Mouse (Mus musculus) neural tube, embryonic 12.5 days (tissue): ENCODE data around the gene Gm14569. TPM values are rescaled to one million over a fixed set of nuclear protein-coding genes. Genes with fewer than 3 reads are reported as not detected.

Experiments used
- ATAC-seq: fragments of 200-750 bp; cut with Nextera tagmentation; 2 replicates; pipeline ENCODE4 v1.8.0; 2017; ENCODE audit warnings: low read depth, mild to moderate bottlenecking, moderate TSS enrichment, moderate library complexity; ENCODE audit not compliant: low FRiP score
- H3K27ac ChIP-seq: fragments of 300-500 bp; sonication (generic); 2 replicates; pipeline ENCODE4 v1.5.1; 2016
- H3K27me3 ChIP-seq: fragments of 300-500 bp; sonication (generic); replicated peaks from 2 replicates; pipeline ENCODE4 v1.6.1; 2016; ENCODE audit warnings: mild to moderate bottlenecking
- H3K36me3 ChIP-seq: fragments of 300-500 bp; sonication (generic); 2 replicates; pipeline ENCODE4 v1.6.1; 2016; ENCODE audit warnings: mild to moderate bottlenecking
- H3K4me1 ChIP-seq: fragments of 300-500 bp; sonication (generic); 2 replicates; pipeline ENCODE4 v1.6.1; 2016
- H3K4me2 ChIP-seq: fragments of 300-500 bp; sonication (generic); replicated peaks from 2 replicates; pipeline ENCODE4 v1.6.1; 2016; ENCODE audit warnings: mild to moderate bottlenecking
- H3K4me3 ChIP-seq: fragments of 300-500 bp; sonication (generic); 2 replicates; pipeline ENCODE4 v1.5.1; 2016
- H3K9ac ChIP-seq: fragments of 300-500 bp; sonication (generic); 2 replicates; pipeline ENCODE4 v1.6.1; 2016; ENCODE audit warnings: mild to moderate bottlenecking
- H3K9me3 ChIP-seq: fragments of 300-500 bp; sonication (generic); 2 replicates; pipeline ENCODE4 v1.6.1; 2016; ENCODE audit warnings: mild to moderate bottlenecking
- WGBS: fragments of 180-500 bp; shearing (Covaris S2); methylation state at CpG from one replicate; pipeline ENCODE4 v1.1.7; 2016; 5-methylcytosine and 5-hydroxymethylcytosine counted together
- polyA plus RNA-seq: library from polyadenylated mRNA; unstranded; fragments of >200 nt; fragmentation: Nextera tagmentation; extraction: Ambion mirVana; gene quantifications from 2 replicates; pipeline ENCODE4 v1.2.1, GENCODE M21; 2016

Gene Gm14569
- not detected in 2 replicates for polyA plus RNA-seq

DNA sequence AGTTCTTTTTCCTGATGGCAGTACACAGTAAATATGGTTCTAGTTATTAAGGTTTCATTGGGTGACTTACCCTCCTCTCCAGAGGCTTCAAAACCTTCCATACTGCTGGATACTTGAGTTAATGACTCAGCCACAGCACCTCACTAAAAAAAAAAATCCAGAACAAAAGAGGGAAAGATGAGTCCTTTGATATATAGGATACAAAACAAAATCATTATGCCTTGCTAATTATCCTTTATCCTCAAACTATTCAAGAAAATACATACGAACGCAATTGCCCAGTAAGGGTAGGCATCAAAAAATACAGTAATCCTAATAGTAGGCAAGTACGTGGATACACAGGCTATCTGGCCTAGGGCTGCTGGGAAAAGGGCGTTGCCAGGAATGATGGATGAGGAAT lies at the start of gene Gm14569:
Gene Gm14569, minus strand, starts transcription at position 101 of the 400 bp plus-strand sequence.
- Histone ChIP-seq H3K27ac (no peak within 1 kb of the TSS), H3K4me2 (no peak within 1 kb of the TSS), H3K9ac (no peak within 1 kb of the TSS), H3K9me3 (no peaks in the 10 kb centered on the region), H3K36me3 (no peaks in the 10 kb centered on the region), H3K4me1 (no peaks in the 10 kb centered on the region), H3K27me3 (no peaks in the 10 kb centered on the region), H3K4me3 (no peak within 1 kb of the TSS)
- ATAC-seq, result no peak
- 90% methylated on average over 4 of the region's 4 CpGs for WGBS

DNA sequence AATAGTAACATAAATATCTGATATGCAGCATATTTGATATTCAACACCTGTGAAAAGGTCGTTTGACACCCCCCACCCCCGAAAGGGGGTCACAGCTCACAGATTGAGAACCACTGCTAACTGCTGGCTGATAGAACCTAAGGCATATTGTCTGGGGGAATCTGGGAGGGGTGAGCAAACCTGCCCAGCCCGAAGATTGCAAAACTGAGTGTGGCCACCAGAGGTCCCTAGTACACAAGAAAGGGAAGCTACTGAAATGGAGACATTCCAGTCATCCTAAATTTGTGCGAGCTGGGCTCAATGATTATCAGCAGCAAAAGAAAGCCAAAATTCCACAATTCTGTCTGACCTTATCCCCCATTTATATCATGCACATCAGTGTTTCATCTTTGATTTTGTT lies 42.9 kb upstream of the Gm14569 start:
- WGBS, result 15% methylated on average over 4 of the region's 4 CpGs

DNA sequence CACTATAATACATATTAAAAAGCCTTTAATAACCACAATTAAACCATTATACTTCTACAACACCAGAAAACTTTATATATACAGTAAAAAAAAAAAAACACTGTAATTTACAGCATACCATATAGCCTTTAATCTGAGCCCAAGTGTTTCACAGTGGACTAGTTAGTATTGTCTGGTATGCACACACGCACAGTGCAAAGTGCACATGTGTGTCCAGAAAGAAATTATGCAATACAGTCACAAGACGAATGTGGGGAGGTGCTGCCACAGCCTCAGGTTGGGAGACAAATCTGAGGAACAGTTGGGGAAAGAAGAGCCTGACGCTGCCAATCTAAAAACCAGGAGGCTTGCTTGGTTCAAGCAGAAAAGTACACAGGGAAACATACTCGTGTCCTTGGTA lies 42.1 kb upstream of the Gm14569 start:
- no peak overlapping the region for H3K27ac ChIP-seq
- H3K4me1 ChIP-seq, result no peaks in the 10 kb centered on the region
- H3K27me3 ChIP-seq, result no peaks in the 10 kb centered on the region
- H3K9ac ChIP-seq, result no peak overlapping the region
- ATAC-seq, result no peak
- no peak overlapping the region for H3K4me2 ChIP-seq
- H3K36me3 ChIP-seq, result no peaks in the 10 kb centered on the region
- no peaks in the 10 kb centered on the region for H3K9me3 ChIP-seq
- no peak overlapping the region for H3K4me3 ChIP-seq
- 79% methylated on average over 4 of the region's 4 CpGs for WGBS

More for the DNA sequence above, 42.9 kb upstream of the Gm14569 start:
- Histone ChIP-seq H3K36me3 (no peaks in the 10 kb centered on the region), H3K27me3 (no peaks in the 10 kb centered on the region), H3K4me3 (no peak overlapping the region), H3K9me3 (no peaks in the 10 kb centered on the region), H3K4me1 (no peaks in the 10 kb centered on the region), H3K9ac (no peak overlapping the region), H3K4me2 (no peak overlapping the region), H3K27ac (no peak overlapping the region)
- ATAC-seq, result no peak

DNA sequence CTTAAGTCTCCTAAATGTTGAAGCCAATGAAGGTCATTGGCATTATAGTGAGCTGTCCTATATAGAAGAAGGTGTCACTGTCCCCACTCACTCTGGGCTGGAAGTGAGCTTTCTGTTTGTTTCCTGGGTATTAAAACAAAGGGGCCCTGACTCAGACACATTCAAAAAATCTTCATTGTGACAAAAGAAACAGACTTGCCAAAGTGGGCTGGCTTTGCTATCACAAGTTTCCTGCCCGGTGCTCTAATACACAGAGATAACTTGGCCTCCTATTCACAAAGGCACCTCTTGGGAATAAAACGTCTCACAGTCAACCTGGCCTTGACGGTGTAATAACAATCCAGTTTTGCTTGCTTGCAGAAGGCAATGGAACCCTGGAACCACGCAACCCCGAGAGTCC lies 38.6 kb upstream of the Gm14569 start:
- H3K36me3 ChIP-seq, result no peaks in the 10 kb centered on the region
- no peak for ATAC-seq
- WGBS, result 82% methylated on average over 5 of the region's 5 CpGs

DNA sequence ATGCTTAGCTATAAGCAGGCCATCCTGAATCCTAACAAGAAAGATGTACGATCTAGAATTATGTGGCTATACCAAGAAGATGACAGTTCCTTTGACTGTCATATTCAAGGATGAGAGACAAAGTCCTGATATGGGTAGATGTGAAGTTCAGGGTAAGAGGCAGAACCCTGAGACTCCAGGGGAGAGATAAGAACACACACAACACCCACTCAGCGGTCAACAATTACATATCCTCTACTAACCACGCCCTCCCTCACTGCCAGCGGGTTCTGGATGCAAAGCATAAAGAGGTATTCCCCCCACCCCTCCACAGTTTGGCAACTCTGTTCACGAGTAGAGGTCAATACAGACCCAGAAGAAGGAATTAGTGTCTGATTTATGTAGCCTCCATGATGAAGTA lies 32.1 kb upstream of the Gm14569 start:
- 76% methylated on average over 5 of the region's 5 CpGs for WGBS
- Histone ChIP-seq H3K4me2 (no peak overlapping the region), H3K4me1 (no peaks in the 10 kb centered on the region), H3K36me3 (no peaks in the 10 kb centered on the region), H3K27ac (no peak overlapping the region), H3K9me3 (no peaks in the 10 kb centered on the region), H3K4me3 (no peak overlapping the region), H3K27me3 (no peaks in the 10 kb centered on the region), H3K9ac (no peak overlapping the region)
- ATAC-seq, result no peak

More for the DNA sequence above, 38.6 kb upstream of the Gm14569 start:
- Histone ChIP-seq H3K9ac (no peak overlapping the region), H3K27ac (no peak overlapping the region), H3K9me3 (no peaks in the 10 kb centered on the region), H3K4me1 (no peaks in the 10 kb centered on the region), H3K27me3 (no peaks in the 10 kb centered on the region), H3K4me3 (no peak overlapping the region), H3K4me2 (no peak overlapping the region)

DNA sequence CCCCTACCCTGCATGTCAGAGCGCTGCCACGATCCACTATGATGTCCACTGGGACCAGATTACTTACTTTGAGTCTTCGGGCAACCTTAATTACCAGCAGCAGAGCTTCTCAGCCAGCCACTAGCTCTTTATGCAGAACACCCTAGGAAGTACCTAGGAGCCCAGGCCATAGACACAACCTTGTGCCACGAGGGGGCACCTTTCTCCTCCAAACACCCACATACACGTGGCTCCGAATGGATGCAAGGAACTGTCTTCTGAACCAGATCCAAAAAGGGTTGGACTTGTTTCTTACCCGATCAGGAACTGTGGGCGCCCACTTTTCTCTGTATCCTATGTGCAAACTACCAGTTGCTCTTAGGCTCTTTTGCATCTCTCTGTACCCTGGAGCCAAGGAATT lies 22.1 kb upstream of the Gm14569 start:
- WGBS, result 58% methylated on average over 8 of the region's 8 CpGs
- no peak overlapping the region for H3K4me3 ChIP-seq
- H3K27ac ChIP-seq, result no peak overlapping the region
- H3K9me3 ChIP-seq, result no peaks in the 10 kb centered on the region
- H3K9ac ChIP-seq, result no peak overlapping the region
- no peaks in the 10 kb centered on the region for H3K27me3 ChIP-seq
- H3K4me1 ChIP-seq, result no peaks in the 10 kb centered on the region
- no peaks in the 10 kb centered on the region for H3K36me3 ChIP-seq
- no peak overlapping the region for H3K4me2 ChIP-seq
- no peak for ATAC-seq

DNA sequence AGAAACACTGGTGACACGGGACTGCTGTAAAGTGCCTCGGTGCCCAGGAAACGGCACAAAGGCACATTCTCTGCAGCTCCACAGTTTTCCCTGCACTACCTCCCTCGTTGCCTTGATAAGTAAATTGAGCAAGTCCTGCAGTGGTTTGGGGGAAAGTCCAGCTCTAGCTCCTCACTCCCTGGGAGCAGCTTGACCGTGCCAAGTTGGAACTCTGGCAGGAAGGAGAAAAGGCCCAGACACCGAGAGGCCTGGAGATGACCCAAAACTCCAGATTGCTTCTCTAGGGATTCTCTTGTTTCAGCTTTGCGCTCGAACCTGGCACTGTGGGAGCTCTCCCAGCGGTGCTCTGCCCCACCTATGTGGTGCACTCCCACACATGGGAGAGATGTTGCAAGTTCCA lies 21.6 kb upstream of the Gm14569 start:
- WGBS, result 69% methylated on average over 9 of the region's 9 CpGs

DNA sequence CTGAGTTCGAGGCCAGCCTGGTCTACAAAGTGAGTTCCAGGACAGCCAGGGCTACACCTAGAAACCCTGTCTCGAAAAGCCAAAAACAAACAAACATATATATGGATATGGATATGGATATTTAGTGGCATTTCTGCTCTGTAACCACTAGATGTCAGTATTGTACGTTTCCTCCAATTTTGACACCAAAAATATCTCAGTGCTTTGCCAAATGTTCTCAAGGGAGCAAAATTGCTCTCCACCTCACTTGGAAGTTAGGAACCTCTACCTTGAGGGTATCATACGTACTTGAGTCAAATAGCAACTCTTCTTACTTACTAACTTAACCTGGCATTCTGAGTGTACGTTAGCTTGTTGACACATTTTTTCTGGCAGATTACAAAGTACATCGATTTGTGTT lies 15.2 kb upstream of the Gm14569 start:
- Histone ChIP-seq H3K9me3 (no peaks in the 10 kb centered on the region), H3K9ac (no peak overlapping the region), H3K36me3 (no peaks in the 10 kb centered on the region), H3K27me3 (no peaks in the 10 kb centered on the region), H3K27ac (no peak overlapping the region), H3K4me3 (no peak overlapping the region), H3K4me2 (no peak overlapping the region), H3K4me1 (no peaks in the 10 kb centered on the region)
- WGBS, result 60% methylated on average over 6 of the region's 6 CpGs
- no peak for ATAC-seq

More for the DNA sequence above, 21.6 kb upstream of the Gm14569 start:
- Histone ChIP-seq H3K9ac (no peak overlapping the region), H3K27ac (no peak overlapping the region), H3K4me3 (no peak overlapping the region), H3K4me1 (no peaks in the 10 kb centered on the region), H3K9me3 (no peaks in the 10 kb centered on the region), H3K36me3 (no peaks in the 10 kb centered on the region), H3K4me2 (no peak overlapping the region), H3K27me3 (no peaks in the 10 kb centered on the region)
- no peak for ATAC-seq

DNA sequence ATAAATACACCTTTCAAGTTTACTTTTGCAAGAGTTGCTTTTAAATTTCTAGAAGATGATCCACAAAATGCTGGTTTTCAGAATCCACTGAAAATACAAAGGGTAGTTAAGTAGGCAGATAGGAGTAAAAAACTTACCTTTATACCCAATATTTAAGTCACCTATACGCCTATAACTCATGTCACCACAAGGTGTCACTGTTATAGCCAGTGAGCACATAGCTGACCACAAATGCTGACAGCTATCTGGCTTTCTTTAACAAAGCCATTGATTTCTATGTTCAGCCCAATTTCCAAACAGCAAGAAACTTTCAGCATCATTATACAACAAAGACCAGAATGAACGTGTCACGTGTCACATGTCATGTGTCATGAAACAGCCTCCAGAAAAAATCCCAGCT lies 2.1 kb downstream of the Gm14569 start:
- ATAC-seq, result no peak
- WGBS, result 30% methylated on average over 3 of the region's 3 CpGs

DNA sequence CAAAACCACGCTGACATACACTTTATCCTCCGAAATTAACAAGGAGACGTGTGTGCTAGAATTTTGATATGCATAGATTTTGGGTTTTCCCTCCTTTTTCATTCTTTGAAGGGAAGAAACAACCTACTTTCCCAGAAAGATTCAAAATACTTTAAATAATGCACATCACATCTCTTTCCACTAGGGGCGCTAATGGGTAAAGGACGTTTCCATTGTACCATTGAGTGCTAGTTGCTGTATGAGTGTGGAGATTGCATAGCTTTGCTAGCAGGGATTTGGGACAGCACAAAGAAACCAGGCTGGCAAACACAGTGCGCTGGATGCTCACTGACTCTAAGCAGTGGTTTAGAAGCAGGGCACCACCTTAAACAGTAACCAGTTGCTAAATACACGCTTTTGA lies 3.6 kb downstream of the Gm14569 start:
- Histone ChIP-seq H3K9me3 (no peaks in the 10 kb centered on the region), H3K36me3 (no peaks in the 10 kb centered on the region), H3K9ac (no peak overlapping the region), H3K27ac (no peak overlapping the region), H3K4me2 (no peak overlapping the region), H3K27me3 (no peaks in the 10 kb centered on the region), H3K4me3 (no peak overlapping the region), H3K4me1 (no peaks in the 10 kb centered on the region)
- ATAC-seq, result no peak
- WGBS, result 51% methylated on average over 7 of the region's 7 CpGs

More for the DNA sequence above, 2.1 kb downstream of the Gm14569 start:
- Histone ChIP-seq H3K36me3 (no peaks in the 10 kb centered on the region), H3K4me2 (no peak overlapping the region), H3K27me3 (no peaks in the 10 kb centered on the region), H3K9me3 (no peaks in the 10 kb centered on the region), H3K4me1 (no peaks in the 10 kb centered on the region), H3K9ac (no peak overlapping the region), H3K27ac (no peak overlapping the region), H3K4me3 (no peak overlapping the region)

DNA sequence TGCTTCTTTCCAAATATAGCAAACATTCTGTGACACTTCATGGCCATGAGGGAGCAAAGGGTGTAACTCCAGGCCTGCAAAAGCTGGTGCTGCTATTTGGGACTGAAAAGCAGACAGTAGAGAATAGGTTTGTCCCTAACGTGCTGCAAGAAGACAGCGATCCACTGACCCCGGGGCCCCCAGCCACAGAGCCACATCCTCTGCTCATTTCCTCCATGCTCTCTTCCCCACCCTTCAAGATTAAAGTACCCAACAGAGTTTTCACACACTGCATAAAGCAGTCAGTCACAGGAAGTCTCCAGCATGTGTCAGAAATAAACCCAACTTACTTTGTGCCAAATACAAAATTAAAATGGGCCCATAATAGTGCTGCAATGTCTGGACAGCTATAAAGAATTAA lies 16.8 kb downstream of the Gm14569 start:
- no peak for ATAC-seq
- no peaks in the 10 kb centered on the region for H3K27me3 ChIP-seq
- H3K4me3 ChIP-seq, result no peak overlapping the region
- no peaks in the 10 kb centered on the region for H3K9me3 ChIP-seq
- H3K27ac ChIP-seq, result no peak overlapping the region
- no peak overlapping the region for H3K4me2 ChIP-seq
- H3K4me1 ChIP-seq, result no peaks in the 10 kb centered on the region
- no peaks in the 10 kb centered on the region for H3K36me3 ChIP-seq
- 88% methylated on average over 3 of the region's 3 CpGs for WGBS
- H3K9ac ChIP-seq, result no peak overlapping the region

DNA sequence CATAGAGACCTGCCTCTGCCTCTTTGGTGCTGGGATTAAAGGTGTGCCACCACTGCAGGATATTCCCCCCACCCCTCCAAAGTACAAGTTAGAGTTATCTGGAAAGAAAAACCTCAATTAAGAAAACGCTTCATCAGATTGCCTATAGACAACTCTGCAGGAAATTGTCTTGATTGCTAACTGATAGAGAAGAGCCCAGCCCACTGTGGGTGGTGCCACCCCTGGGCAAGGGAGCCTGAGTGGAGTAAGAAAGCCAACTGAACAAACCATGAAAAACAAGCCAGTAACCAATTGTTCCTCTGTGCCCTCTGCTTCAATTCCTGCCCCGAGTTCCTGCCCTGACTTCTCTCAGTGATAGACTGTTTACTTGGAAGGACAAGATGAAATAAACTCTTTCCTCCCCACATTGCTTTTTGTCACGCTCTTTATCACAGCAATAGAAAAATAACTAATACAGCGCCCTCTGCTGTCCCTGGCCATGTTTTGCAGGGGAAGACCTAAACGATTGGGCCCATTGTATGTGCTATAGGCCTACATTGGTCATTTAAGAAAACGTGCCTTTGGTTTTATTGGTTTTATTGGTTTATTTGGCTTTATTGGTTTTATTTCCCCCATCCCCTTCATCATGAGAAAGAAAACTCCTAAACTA lies 17.4 kb downstream of the Gm14569 start:
- no peak for ATAC-seq
- H3K4me1 ChIP-seq, result no peaks in the 10 kb centered on the region
- no peak overlapping the region for H3K9ac ChIP-seq
- H3K27me3 ChIP-seq, result no peaks in the 10 kb centered on the region
- H3K9me3 ChIP-seq, result no peaks in the 10 kb centered on the region
- no peaks in the 10 kb centered on the region for H3K36me3 ChIP-seq
- H3K27ac ChIP-seq, result no peak overlapping the region
- H3K4me3 ChIP-seq, result no peak overlapping the region
- 50% methylated on average over 6 of the region's 6 CpGs for WGBS
- no peak overlapping the region for H3K4me2 ChIP-seq

DNA sequence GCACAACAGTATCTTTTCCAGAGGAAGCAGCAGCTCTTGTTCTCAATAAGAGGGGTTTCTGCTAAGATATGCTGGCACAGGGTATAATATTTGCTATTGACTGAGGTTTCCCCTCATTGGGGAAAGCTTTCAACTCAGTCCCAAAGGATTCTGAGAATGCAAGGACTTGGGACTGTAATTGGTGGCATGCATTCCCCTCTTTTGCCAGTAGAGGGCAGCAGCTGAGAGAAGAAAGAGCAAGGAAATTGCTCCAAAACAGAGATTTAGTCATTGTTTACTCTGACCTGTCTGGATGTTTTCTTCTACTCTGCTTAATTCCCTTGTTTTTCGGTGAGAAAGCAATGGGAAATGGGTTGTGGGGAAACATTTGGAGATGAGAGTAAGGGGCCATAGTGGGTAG lies 35.6 kb downstream of the Gm14569 start:
- no peak for ATAC-seq
- no peaks in the 10 kb centered on the region for H3K36me3 ChIP-seq
- H3K4me3 ChIP-seq, result no peak overlapping the region
- H3K9me3 ChIP-seq, result no peaks in the 10 kb centered on the region
- no peak overlapping the region for H3K9ac ChIP-seq
- WGBS, result 39% methylated on average over 1 of the region's 1 CpGs
- no peak overlapping the region for H3K27ac ChIP-seq
- H3K27me3 ChIP-seq, result no peaks in the 10 kb centered on the region
- H3K4me1 ChIP-seq, result no peaks in the 10 kb centered on the region
- H3K4me2 ChIP-seq, result no peak overlapping the region
